Mouse (Mus musculus) kidney, adult 9 months (tissue): Measurements from ENCODE around the gene Psmd5.

Experiments
- DNase-seq: peaks from one replicate; pipeline ENCODE4 v3.0.0; 2022

Psmd5 gene

GRCm38 (mm10) chr2:34874816-34875345 is at the start of gene Psmd5:
TSS of gene Psmd5 (minus strand) at chr2:34874968.
- peak; percentile 79 for DNase-seq

DNA sequence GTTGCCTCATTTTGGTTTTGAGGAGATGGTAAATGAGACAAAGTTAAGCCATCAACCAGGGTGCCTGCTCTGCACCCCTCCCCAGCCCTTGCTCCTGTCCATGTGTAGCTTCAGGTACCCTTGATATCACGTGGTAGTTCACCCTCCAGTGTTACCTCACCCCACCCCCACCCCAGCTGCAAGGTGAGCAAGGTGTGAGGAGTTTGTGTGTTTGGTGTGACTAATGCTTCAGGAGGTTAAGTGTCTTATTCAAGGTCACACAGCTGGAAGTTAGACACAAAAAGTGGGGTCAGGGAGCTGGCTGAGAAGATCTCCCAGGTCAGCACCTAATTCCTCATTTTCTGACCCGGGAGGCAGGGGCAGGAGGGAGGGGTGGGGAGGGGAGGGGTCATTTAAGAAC is 48.0 kb upstream of the Psmd5 start:
- DNase-seq: no peak

- DNase-seq: no peak
These were observed 45.4 kb upstream of the Psmd5 start for GRCm38 (mm10) chr2:34920144-34920543.

GRCm38 (mm10) chr2:34915103-34915502 is 40.3 kb upstream of the Psmd5 start:
- no peak for DNase-seq

DNA sequence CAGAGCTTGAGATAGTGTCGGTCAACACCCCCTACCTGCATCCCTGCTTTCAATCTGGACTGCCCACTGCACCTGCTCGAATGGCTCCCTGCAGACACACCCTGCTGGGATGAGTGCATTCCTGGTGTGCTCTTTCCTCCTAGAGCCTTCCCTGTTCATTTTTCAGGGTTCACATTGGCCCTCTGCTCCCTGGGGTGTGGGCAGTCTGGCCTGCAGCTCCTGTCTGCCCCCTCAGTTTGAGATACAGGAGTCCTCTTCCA is 40.0 kb upstream of the Psmd5 start:
- DNase-seq: no peak

DNA sequence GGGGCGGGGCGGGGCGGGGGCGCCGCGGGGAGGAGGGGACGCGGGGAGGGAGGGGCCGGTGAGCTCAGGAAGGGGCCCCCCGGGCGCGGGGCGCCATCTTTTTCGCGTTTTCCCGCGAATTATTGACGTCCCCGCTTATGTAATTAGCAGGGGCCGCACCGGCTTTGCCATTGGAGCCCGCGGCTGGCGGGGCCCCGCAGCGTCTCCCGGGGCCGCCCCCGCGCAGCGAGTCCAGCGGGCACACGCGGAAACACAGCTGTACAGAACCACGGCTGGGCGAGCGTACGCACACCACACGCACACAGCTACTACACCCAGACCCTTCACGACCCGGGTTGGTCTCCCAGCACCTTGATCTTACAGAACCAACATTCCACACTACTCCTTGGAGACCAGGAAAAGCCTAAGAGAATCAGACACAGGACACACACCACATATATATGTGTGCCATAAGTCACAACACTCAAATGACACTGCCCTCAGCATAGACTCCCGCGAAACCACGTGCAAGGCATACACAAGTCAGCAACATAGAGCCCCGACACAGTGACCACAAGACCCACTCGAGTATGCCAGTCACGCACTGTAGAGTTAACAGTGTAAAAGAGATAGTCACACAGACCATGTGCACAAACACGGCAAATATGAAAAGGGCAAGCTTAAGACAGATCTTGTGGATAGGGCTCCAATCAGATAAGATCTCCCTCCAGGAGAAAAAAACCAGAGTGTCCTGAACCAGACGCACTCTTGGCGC is 39.5 kb upstream of the Psmd5 start:
- peak; percentile 37 for DNase-seq

- DNase-seq: no peak
These were observed 38.7 kb upstream of the Psmd5 start, which contains the start of gene Phf19 for GRCm38 (mm10) chr2:34913218-34914068. TSS of gene Phf19 (minus strand) at chr2:34914026.

- DNase-seq: no peak
These were observed 37.8 kb upstream of the Psmd5 start for GRCm38 (mm10) chr2:34912613-34913012.

DNA sequence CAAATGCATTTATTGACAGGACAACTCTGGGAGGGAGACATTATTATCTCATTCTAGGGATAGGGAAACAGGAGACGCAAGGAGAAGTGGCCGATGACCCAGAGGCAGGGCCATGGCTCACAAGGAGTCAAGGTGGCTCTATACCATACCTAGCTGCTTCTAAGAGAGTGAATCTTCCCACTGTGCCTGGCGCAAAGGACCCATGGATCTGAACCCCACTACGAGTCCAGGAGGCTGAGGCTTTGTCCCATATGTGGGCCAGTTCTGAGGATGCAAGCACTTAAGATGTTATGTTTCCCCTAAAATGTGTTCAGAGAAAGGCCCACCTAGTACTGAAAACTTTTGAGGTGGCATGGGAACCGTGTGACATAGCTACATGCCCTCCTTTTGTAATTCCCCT is 37.1 kb upstream of the Psmd5 start:
- no peak for DNase-seq

DNA sequence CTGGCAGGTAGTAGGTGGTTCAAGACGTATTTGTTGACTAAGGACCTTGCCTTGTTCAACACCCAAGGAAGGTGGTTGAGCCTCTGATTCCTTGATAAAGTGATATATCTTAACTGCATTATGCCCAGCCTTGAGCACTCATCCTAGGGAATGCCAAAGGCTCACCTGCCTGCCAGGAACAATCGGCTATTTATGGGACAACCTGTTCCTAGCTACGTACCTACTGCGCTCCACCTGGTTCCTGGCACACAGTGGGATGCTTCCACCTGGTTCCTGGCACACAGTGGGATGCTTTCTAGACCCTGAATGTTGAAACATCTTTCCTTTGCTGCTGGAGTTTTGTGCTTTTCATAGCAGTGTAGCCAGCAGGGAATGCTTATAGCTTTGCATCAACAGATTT is 35.0 kb upstream of the Psmd5 start:
- DNase-seq: no peak

- DNase-seq: peak; percentile 58
These were observed 32.3 kb upstream of the Psmd5 start for GRCm38 (mm10) chr2:34906861-34907604.

- DNase-seq: no peak
These were observed 31.7 kb upstream of the Psmd5 start for GRCm38 (mm10) chr2:34906426-34906825.

DNA sequence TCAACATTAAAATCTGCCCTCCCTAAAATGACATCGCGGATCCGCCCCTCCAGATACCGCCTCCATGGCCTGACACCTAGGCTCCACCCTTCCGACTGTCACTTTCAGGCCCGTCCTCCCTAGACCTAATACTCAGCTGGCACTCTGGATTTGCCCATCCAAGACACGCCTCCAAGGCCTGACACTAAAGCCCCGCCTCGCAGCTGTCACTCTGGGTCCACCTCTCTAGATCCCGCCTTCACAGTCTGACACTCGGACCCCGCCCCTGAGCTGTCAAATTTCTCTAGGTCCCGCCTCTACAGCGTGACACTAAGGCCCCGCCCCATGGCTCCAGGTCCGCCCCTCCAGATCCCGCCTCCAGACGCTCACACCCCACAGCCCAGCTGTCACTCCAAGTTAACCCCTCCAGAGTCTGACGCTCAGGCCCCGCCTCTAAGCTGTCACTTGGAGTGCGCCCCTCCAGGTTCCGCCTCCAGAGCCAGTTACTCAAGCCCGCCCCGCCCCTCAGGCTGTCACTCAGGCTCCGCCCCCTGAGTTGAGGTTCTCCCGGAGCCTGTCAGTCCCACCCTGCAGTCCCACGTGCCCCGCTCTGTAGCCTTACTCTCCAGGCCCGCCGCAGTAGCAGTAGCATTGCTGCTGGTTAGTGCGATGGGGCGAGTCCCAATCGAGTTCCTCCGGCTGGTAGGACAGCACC is 30.2 kb upstream of the Psmd5 start:
- DNase-seq: peak; percentile 100

DNA sequence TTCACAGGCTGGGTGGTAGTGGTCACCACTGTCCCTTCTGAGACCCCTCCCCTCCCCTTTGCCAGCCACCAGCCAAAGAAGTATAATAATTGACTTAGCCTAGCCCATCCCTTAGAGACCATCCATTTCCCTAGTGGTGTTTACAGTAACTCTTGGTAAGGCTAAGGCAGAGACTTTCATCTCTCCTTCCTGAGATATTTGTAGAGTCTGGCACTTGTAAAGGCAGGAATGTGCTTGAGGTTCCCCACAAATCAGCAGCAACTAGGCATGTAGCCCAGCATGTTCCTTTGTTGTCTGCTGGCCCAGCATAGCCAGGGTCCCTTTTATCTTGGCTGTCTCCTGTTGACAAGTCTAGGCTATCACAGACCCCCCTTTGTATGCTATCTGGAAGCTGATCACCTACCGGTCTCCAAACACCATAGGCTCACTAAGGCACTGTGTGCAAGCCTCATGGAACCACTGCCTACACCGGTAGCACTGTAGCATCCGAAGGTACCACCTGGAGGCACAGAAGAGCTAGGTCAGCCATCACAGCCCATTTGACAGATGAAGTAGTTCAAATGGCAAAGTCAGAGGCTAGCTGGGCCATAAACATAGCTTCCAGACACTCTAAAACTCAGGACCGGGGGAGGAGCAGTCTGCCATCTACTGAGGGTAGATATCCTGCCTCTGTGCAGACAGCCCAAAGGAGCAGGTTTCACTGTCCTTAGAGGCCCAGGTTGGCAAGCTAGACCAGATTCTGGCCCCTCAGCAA is 29.1 kb upstream of the Psmd5 start:
- DNase-seq: no peak

DNA sequence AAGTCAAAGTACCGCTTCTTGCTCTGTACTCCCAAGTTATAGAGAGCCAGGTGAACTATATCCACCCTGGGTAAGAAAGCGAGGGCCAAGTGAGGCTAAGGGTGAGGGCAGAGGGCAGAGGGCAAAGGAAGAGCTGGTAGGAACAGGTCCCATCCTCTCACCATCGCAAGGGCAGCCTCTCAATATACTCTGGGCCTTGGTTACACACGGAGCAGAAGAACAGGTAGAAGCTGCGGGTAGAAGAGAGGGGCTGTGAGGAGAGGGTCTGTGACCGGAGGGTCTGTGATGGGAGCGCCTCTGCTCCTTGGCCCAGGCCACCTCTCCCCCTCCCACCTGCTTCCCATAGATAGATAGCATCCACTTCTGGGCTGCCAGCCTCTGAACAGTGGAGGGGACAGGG is 28.4 kb upstream of the Psmd5 start:
- no peak for DNase-seq

DNA sequence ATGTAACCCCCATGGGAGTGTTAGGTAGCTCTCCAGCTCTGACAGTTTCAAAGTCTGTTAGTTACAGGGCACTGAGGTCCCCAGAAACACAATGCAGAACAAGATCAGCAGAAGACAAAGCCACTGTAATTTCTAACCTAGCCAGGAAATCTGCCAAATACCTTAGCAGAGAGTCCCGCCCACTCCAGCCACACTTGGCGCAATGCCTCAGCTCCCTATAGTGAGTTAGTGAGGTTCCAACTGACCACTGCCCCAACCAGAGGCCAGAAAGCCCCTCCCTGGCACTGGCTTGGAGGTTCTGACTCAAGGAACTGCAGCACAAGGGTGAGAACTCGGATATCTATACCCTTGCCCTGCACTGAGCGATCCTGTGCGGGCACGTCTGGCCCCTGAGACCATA is 28.0 kb upstream of the Psmd5 start:
- peak; percentile 55 for DNase-seq

- no peak for DNase-seq
These were observed 27.0 kb upstream of the Psmd5 start for GRCm38 (mm10) chr2:34901726-34902125.

- no peak for DNase-seq
These were observed 25.6 kb upstream of the Psmd5 start for GRCm38 (mm10) chr2:34900412-34900811.

- no peak for DNase-seq
These were observed 24.9 kb upstream of the Psmd5 start for GRCm38 (mm10) chr2:34899682-34900081.

DNA sequence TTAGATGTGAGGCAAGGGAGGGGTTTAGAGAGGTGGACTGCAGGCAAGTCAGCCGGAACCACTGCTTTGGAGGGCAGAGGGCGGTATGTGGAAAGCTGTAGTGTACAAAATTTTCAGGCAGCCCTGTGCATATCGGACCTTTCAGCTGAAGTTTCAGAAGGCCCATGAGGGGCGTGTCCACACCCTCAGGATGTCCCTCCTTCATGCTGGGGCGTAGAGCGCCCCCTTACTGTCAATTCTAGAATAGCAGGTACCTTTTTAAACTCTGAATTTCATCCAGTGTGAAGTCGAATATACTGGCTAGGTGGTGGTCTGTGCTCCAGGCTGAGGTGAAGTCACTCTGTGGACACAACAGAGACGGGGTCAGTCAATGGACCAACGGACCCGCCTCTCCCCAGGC is 23.1 kb upstream of the Psmd5 start:
- DNase-seq: peak; percentile 74

DNA sequence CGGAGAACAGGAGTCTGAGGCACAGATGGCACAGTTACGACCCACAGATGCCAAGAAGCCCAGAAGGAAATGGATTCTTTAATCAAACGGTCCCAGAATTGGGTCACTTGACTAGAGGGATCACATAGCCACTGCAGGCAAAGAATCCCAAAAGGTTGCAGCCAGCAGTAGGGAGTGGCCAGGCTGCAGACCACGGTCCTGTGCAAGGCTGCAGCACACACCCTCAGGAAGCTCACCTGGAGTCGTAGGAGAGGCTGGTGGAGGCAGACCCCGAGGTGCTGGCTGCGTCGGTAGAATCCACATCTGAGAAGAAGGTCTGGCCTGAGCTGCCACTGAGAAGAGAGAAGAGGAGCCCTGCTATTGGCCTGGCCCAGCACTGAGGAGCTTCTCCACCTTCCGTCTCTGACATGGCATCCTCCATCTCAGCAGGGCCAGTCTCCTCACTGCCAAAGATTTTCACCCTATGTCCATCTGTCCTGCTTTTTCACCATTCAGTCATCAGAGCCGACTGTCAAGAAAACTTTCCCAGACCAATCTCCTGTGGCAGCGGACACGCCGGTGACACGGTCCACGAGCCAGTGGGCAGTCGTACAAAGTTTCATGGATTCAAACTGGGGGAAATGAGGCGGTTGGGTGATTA is 22.2 kb upstream of the Psmd5 start:
- no peak for DNase-seq
